Mouse (Mus musculus) layer of hippocampus, adult 2 months (tissue): ENCODE results near the gene Cdpf1. TPM values are rescaled to one million over a fixed set of nuclear protein-coding genes. Genes with fewer than 3 reads are reported as not detected.

ENCODE experiments used
- DNase-seq, 2 experiments: peaks; one replicate each; pipeline ENCODE4 v3.0.0; 2022; ENCODE audit warnings: low spot score in 2 of 2
- H3K27ac ChIP-seq: fragments of 200-600 bp; 2 replicates; pipeline ENCODE4 v1.8.1; 2022
- H3K4me3 ChIP-seq: fragments of 200-600 bp; 2 replicates; pipeline ENCODE4 v1.8.1; 2022; ENCODE audit warnings: mild to moderate bottlenecking
- CTCF ChIP-seq: fragments of 200-600 bp; conservative IDR thresholded peaks from 2 replicates; pipeline ENCODE4 v1.8.1; 2022; ENCODE audit warnings: antibody characterized with exemption, mild to moderate bottlenecking, moderate library complexity
- total RNA-seq, 2 experiments: library from RNA; stranded (reverse); gene quantifications; 2 replicates each; pipeline ENCODE4 v1.2.3; 2021

Gene Cdpf1
- total RNA-seq, 2 experiments from 2014 or later = 18.6 to 22.3 TPM

DNA sequence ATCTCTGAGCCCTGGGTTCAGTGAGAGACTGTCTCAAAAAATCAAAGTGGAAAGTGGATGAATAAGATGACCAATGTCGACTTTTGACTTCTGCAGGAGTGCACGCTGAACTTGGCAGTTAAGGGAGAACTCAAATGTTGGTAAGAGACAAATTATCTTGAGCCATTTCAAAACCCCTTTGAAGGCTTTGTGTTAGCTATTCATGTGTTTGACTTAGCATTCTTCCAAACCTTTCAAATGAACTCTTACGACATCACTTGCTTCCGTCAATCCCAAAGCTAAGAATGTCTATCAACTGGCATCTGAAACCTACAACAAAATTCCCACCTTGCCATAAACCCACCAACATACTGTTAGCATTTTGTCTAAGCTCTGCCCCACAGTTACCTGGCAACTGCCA, 16.6 kb upstream of the Cdpf1 start:
- no peak for DNase-seq
- no peak overlapping the region for H3K27ac ChIP-seq
- TF ChIP-seq CTCF = no peak
- no peak overlapping the region for H3K4me3 ChIP-seq

DNA sequence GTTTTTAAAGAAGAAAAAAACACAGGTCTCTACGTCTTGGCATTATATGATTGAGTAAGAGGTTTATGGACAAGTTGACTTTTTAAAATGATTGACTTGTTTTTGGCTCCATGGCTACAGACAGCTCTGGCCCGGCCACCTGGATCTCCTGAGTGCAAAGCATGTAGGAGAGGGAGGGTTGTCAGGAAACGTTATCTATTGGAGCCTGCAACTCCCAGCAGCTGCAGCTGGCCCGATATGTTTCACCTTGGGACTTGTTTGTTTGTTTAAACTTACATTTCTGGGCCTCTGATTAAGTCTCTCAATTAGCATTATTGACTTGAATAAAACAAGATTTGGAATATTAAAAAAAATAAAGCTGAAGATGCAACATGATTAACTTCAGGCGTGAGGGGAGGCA, 15.2 kb upstream of the Cdpf1 start:
- TF ChIP-seq CTCF = no peak
- Histone ChIP-seq H3K4me3 (no peak overlapping the region), H3K27ac (no peak overlapping the region)
- no peak for DNase-seq

DNA sequence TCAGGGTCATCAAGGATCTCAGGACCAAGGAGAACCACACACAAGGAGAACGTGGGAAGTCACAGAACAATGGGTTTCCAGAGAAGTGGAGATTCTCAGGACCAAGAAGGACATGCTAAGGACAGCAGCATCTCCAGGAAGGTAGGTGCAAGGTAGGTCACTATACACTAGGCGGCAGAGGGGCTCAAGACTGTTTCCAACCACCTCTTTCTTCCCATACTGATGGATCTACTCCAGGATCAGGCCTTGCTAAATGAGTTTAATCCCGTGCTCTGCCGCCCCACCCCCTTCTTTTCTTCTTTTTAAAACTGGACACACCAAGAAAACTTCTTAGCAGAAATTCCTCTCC, 10.5 kb upstream of the Cdpf1 start:
- H3K27ac ChIP-seq = peak overlapping the region; percentile 74
- H3K4me3 ChIP-seq = peak overlapping the region; percentile 52
- peak; percentile 38 for TF ChIP-seq CTCF
- no peak for DNase-seq

DNA sequence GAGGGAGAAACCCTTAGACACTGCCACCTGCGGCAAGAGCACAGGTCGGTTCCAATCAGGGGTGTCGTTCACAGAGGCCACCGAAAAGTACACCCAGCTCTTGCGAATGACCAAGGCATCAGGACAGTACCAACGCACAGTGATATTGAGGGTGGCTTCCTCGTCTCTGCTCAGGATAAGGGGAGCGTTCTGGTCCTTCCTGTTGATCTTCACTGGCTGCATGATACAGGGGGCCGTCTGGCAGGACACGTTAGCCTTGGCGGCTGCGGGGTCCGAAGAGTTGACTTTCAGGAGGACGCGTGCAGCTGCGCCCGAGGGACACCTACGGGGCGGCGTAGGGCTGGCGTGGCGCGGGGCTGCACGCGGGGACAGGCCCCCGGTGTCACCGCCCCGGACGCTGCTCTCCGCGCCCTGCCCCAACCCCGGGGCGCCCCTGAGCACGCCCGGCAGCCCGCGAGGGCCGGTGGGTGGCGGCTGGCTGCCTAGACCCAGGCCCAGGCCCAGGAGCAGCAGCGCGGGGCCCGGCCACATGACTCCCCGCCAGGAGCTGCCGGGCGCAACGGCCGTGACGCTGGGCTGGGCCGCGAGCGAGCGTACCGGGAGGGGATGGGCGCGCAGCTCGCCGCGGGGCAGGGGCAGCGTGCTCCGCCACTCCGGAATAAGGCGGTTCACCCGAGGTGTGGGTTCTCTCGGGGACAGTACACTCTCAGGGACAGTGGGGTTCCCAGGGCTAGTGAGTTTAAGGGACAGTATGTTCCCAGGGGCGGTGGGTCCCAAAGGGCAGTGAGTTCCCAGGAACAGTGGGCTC, 9.9 kb upstream of the Cdpf1 start, which contains the start of gene Pkdrej:
Pkdrej (minus strand) TSS at position 532 of the 808 bp plus-strand sequence.
- Histone ChIP-seq H3K27ac (peak within 1 kb of the TSS; percentile 74), H3K4me3 (peak within 1 kb of the TSS; percentile 52)
- DNase-seq = peak in 1 of 2 experiments; percentile 20
- TF ChIP-seq CTCF = no peak

DNA sequence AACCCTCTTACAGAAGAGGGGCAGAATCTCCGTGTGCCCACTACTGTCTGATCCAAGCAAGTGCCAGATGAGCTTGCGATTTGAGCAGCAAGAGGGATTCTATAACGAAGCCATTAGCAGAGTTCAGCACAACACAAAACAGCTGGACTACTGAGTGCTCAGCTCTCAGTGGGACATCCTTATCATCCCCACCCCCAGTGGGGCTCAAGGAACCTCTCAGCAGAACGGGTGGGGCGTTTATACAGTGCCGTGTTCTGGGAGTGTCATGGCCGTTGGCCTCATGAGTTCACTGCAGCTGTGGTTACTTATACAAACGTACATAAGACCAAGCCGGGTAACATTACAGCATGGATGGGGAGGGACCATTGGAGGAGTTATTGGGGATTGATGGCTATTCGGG, 1.9 kb upstream of the Cdpf1 start:
- Histone ChIP-seq H3K4me3 (no peak overlapping the region), H3K27ac (no peak overlapping the region)
- no peak for TF ChIP-seq CTCF
- DNase-seq = no peak

DNA sequence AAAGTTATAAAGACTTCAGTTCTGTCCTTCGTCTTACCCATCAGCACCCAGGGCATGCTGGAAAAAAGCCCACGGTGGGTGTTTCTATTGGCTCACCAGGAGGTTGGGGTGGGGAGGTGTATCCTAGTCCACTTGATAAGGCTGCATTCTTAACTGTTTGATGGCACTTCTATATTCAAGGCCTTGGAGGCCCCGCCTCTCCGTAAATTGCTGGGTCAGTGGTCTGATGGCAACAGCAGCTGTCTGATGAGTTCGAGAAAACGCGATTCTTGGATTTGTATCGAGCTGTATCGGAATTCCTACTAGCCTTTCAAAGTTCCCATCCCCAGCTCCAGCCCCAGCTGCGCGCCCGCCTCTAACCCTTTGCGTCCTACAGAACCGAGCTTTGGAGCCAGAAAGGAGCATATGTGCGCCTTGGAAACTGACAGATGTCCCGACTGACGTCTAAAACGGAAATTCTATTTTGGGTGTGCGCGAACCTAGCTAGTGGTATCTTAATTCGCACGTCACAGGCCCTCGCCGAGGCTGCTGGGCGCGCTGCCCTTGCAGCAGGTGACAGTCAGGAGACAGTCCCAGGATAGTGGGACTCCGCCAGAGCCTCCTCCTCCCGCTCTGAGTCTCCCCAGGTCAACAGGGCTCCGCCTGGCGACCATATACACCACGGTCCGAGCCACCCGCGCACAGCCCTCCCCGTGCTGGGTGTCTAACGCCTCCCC, 533 bp downstream of the Cdpf1 start:
- peak overlapping the region; percentile 74 for H3K4me3 ChIP-seq
- peak overlapping the region; percentile 100 for H3K27ac ChIP-seq
- no peak for TF ChIP-seq CTCF
- DNase-seq = peak; percentile 82 to 90

DNA sequence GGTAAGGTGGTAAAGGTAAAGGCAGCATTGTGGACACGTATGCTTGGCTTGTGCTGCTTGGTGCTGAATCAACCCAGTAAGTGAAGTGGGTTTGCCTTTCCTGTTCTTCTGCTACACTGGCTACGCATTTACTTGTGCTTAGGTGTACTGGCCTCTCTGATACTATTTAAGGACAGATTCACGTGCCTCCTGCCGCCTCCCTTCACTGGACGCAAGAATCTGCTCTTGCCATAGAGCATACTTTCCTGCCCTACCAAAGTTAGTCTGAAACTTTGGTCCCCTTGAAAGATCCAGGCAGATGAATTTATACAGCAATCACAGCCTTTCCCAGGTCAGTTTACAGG, 1.1 kb downstream of the Cdpf1 start:
- no peak for DNase-seq
- peak overlapping the region; percentile 74 for H3K4me3 ChIP-seq
- peak overlapping the region; percentile 100 for H3K27ac ChIP-seq
- no peak for TF ChIP-seq CTCF

DNA sequence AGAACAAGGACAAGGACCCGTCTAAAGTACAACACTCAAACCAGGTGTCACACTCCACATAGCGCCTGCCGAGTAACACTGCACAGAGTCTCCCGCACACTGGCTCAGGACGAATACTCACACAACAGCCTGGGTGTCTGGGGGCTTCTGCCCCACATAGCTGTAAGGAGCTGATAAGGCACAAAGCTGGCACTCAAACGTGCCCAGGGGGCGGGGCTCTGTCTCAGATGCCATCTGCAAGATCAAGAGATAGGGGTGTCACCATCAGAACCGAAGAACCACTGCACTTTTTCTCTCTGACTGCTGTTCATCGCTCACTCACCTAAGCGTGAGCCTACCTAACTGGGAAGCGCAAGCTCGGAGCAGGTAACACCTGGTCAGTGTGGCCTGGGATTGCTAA, 2.4 kb downstream of the Cdpf1 start:
- no peak overlapping the region for H3K4me3 ChIP-seq
- TF ChIP-seq CTCF = no peak
- H3K27ac ChIP-seq = no peak overlapping the region
- no peak for DNase-seq

DNA sequence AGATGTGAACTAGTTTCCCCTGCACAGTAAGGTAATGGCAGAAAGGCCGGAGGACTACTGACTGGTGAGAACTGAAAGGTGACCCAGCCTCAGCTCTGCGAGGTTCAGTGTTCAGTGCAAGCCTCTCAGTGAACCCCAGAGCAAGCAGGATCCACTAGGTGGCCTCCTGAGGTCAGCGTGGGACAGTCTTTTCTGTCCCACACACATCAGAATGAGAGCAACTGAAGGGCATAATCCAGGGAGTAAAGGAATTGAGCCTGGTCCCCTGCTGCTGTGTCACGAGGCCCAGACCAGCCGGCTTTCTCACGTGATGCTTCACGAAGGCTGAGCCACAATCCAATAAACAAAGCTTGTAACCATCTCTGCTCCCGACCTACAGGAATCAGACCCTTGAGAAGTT, 3.1 kb downstream of the Cdpf1 start:
- Histone ChIP-seq H3K4me3 (no peak overlapping the region), H3K27ac (no peak overlapping the region)
- TF ChIP-seq CTCF = peak; percentile 42
- no peak for DNase-seq

DNA sequence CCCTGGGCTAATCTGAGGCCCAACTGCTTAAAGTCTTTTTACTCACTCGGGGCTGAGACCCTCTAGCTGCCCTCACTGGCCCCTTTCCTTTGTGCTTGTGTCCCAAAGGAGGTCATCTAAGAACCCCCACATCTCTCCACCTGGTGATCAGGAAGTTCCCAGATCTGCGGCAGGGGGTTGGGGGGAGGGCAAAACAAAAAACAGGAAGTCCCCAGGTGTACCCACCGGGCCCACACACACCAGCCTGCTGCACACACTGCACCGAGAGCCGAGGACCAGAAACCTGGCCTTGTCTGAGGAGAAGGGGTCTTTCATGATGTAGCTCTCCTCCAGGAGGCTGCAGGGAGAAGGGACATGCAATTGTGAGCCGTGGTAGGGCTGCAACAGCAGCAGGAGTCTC, 3.5 kb downstream of the Cdpf1 start:
- DNase-seq = no peak
- no peak for TF ChIP-seq CTCF
- Histone ChIP-seq H3K27ac (no peak overlapping the region), H3K4me3 (no peak overlapping the region)

DNA sequence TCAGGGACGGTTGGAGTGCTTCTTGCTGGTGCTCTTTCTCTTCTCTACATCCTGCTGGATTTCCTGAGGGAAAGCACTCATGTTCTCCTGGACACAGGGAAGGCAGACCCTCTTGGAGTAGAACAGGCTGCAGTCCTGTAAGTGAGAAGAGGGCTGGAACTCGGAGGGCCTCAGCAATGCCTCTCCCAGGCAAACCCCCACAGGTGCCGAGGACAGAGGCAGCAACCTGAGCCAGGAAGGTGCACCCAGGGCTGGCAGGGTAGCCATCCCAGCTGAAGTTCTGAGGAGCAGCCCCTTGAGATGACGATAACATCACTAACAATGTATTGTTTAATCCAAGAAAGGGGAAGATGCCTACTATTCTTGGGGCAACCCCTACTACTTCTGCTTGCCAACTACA, 4.1 kb downstream of the Cdpf1 start:
- H3K27ac ChIP-seq = no peak overlapping the region
- H3K4me3 ChIP-seq = no peak overlapping the region
- no peak for TF ChIP-seq CTCF
- no peak for DNase-seq

DNA sequence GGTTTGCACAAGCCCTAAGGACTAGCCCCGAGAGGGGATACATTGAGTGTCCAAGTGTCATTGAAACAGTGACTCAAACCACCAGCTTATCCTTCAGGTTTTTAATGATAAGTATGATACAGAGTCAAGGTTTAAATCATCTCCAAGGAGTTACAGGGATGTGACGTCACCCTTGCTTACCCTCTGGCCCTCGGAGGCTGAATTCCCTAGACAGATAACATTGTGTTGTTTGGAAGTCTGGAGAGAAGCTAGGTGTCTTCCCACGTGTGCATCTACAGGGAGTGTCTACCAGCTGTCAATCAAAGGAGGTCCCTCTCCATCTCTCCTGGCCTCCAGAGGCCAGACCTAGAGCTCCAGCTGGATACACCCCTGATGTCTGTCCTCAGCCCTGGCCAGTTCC, 4.6 kb downstream of the Cdpf1 start:
- DNase-seq = no peak
- H3K27ac ChIP-seq = no peak overlapping the region
- no peak for TF ChIP-seq CTCF
- H3K4me3 ChIP-seq = no peak overlapping the region

DNA sequence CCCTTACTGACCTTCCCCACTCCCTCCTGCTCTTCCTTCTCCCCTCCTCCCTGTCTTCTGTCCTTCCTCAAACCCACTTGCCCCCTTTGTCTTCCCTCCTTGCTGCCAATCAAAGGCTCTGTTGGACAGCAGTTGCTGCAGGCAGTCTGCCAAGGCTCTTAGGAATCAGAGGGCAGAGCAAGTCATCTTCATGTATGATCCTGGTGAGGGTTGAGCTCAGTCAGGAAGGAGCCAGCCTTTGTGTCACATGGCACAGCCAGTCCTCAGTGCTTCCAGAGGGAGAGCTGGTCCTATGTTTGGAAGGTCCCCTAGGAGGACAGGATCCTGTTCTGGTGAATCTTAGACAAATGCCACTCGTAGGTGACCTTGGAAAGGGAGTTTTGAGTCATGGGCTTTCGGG, 8.6 kb downstream of the Cdpf1 start:
- no peak for TF ChIP-seq CTCF
- DNase-seq = no peak
- Histone ChIP-seq H3K27ac (no peak overlapping the region), H3K4me3 (no peak overlapping the region)

DNA sequence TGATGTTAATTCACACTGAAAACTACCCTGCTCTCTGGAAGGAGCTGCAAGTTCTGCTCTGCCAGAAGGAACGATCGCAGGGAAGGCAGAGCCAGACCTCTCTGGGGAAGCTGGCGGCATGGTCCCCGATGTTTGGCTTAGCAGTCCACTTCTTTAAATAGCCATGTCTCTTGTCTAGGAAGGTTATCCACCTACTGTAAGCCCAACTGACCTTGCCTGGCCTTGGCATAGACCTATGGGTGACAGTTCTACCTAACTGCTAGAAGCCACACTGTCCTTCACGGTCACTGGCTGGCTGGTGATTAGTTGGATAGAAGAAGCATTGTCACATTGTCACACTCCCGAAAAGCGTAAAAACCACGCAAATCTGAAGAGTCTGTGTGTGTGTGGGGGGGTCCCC, 12.8 kb downstream of the Cdpf1 start:
- Histone ChIP-seq H3K27ac (no peak overlapping the region), H3K4me3 (no peak overlapping the region)
- TF ChIP-seq CTCF = no peak
- DNase-seq = no peak
